Mouse (Mus musculus): Measurements from ENCODE around the gene Smn1. TPM values are rescaled to one million over a fixed set of nuclear protein-coding genes. Genes with fewer than 3 reads are reported as not detected.
"Not testable (repeated sequence)": the region's sequence is repeated elsewhere in the genome, so short reads cannot be mapped to it uniquely, and the experiment has no call there.

Gene Smn1
- total RNA-seq (2015) (54.1 and 59.9 TPM in 2 replicates), total RNA-seq (2017) (31.2 and 44.4 TPM in 2 replicates)

DNA sequence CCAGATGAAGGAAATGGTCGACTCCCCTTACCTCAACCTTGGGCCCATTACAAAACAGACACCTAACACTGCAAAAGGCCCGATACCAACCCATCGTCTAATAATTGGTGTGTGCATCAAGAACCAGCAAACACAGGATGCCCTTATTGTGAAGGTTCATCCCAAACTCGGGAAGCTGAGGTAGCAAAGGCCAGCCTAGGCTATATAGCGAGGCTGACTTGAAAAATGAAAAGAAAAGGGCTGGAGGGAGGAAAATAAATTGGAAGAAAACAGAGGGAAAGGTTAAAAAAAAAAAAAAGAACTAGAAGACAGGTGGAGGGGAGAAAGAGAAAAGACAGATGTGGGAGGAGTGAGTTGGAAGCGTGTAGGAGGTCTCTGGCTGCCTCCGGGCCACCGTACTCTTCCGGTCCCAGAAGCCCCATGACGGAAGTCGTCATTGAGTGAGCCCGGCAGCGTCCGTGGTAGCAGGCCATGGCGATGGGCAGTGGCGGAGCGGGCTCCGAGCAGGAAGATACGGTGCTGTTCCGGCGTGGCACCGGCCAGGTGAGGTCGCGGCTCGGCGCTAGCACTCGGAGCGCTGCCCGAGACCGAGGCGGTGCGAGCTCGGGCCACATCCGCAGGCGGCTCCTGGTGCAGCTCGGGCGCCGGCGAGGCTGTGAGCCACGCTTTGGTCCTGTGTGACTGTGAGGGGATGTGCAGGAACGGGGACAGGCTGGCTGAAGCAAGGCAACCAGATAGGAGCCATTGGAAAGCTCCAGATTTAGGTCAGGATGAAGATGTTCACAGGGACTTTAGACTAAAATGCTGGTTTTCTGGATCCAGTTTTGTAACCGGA is at the start of gene Smn1:
Gene Smn1 (plus strand): TSS at position 430 of the 835 bp plus-strand sequence.
- ATAC-seq (ENCODE audit: poor library complexity, severe bottlenecking): peak; percentile 100

- ATAC-seq (ENCODE audit: poor library complexity, severe bottlenecking): peak; percentile 53
Observed at GRCm38 (mm10) chr13:100098808-100099207, 25.8 kb upstream of the Smn1 start.

GRCm38 (mm10) chr13:100103052-100103658 is 21.5 kb upstream of the Smn1 start:
- ATAC-seq (ENCODE audit: poor library complexity, severe bottlenecking): no peak

DNA sequence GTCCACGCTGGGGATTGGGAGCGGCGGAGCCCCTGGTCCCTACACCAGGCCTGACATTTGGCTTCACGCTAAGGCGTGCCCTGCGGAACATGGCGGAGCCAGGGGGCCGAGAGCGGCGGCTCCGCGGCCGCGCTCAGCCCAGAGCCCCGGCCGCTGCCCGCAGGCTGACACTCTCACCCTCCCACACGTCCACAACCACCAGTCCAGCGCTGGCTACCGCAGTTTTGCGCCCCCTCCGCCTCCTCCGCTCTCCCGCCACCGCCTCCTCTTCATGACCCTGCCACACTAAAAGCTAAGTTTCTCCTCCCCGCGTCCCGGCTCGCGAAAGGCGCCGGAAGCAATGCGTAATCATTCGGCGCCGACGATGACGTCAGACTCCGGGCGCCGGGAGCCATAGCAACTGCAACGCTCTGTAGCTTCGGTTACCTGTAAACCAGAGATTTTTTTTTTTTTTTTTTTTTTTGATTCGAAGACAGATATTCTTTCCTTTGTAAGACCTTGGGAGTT is 20.9 kb upstream of the Smn1 start, which contains the start of gene Bdp1:
Gene Bdp1 (minus strand): TSS at position 323 of the 507 bp plus-strand sequence.
- peak; percentile 87 for ATAC-seq (ENCODE audit: poor library complexity, severe bottlenecking)

- peak; percentile 56 for ATAC-seq (ENCODE audit: poor library complexity, severe bottlenecking)
Observed at GRCm38 (mm10) chr13:100107652-100108472, 16.8 kb upstream of the Smn1 start, which contains the start of gene Serf1. Serf1 (plus strand) TSS chr13:100108012.

GRCm38 (mm10) chr13:100112218-100112972 is 12.3 kb upstream of the Smn1 start:
- ATAC-seq (ENCODE audit: poor library complexity, severe bottlenecking): peak; percentile 44; the same call in 1 of the 2 replicates

DNA sequence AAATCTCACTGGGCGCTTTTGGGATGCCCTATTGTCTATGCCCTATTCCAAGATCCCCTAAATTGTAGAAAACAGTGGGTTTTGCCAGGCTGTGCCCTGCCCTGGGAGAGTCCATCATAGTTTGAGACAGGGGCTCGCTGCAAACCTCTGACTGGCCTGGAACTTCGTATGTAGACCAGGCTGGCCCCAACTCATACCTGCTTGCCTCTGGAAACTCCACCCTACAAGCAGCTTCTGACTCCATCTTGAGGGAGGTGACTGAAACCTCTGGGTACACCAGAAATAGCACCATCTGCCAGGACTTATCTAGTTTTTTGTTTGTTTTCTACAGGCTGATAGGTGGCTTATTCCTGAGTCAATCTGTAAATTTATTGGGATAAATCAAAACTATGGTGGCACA is 682 bp upstream of the Smn1 start:
- no peak for ATAC-seq (ENCODE audit: poor library complexity, severe bottlenecking)

- no peak for ATAC-seq (ENCODE audit: poor library complexity, severe bottlenecking)
Observed at GRCm38 (mm10) chr13:100125258-100125643, 599 bp downstream of the Smn1 start.

DNA sequence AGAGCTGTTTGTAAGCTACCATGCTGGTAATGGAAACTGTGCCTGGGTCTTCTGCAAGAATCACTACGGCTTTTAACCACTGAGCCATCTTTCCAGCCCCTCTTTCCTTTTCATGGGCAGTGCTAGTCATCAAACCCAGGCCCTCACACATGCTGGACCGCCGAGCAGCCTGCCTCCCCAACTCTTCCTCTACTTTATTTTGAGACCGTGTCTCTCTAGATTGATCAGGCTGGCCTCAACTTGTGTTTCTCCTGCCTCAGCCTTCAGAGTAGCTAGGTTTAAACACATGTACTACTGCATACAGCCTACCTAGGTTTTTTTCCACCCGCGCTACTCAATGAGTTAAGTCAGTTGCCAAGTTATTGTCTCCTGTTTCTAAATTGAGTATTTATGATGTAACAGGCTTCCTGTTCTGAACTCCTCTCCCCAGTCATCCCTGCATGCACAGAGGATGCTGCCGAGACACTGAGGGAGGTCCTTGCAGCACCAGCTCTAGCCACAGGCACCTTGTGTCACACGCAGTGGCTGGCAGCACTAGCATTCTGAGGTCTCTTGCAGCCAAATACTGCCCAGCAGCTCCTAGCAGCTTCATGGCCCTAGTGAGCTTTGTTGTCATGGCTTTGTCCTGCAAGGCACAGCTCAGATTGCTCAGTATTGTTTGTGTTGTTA is 17.1 kb downstream of the Smn1 start:
- ATAC-seq (ENCODE audit: poor library complexity, severe bottlenecking): peak; percentile 89

DNA sequence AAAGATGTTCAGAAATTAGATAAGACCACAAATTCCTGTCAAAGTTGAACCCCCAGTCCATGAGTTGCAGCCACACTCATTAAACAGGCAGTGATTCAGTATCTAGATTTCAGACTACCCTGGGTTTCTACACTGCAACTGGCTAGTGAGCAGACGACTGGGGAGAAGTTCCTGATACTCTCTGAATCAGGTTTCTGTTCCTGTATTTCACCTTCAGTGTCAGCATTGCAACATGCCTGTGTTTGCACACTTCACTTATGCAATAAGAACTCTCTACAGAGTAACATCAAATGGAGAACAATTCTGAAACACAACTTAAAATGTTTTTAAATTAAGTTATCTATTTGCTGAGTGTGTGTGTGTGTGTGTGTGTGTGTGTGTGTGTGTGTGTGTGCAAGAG is 28.0 kb downstream of the Smn1 start:
- ATAC-seq (ENCODE audit: poor library complexity, severe bottlenecking): peak; percentile 96

GRCm38 (mm10) chr13:100156624-100157023 is 32.0 kb downstream of the Smn1 start:
- peak; percentile 64 for ATAC-seq (ENCODE audit: poor library complexity, severe bottlenecking)

DNA sequence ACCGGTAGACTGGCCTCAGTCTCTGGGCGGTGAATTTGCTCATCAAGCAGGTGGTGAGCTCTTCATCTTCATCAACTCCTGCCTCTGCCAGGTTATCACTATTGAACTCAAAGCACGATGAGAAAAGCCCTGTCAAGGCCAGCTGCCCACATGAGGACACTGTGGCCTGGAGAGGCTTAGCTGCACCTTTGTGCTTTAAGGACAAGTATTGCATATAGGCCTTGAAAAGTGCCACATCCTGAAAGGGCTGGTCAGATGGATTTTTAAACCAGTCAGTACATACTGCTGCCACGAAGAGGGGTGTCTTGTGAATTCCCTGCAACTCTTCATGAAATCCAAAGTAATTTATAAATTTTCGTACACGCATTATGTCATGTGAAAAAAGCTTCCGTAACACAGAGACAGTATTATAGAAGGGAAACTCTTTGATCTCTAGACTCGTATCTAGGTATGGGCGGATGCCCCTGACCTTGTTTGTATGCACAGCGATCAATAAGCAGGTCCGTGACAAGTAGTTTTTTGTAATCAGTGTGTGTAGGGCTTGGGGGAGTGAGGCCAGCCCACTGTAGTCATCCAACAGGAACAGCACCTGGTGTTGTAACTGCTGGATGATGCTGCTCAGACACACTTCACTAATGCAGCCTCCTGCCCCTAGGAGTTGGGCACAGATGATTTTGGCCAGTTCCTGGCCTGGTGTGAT is 36.7 kb downstream of the Smn1 start:
- ATAC-seq (ENCODE audit: poor library complexity, severe bottlenecking): not testable (repeated sequence)

- ATAC-seq (ENCODE audit: poor library complexity, severe bottlenecking): not testable (repeated sequence)
Observed at GRCm38 (mm10) chr13:100162467-100162866, 37.8 kb downstream of the Smn1 start.

DNA sequence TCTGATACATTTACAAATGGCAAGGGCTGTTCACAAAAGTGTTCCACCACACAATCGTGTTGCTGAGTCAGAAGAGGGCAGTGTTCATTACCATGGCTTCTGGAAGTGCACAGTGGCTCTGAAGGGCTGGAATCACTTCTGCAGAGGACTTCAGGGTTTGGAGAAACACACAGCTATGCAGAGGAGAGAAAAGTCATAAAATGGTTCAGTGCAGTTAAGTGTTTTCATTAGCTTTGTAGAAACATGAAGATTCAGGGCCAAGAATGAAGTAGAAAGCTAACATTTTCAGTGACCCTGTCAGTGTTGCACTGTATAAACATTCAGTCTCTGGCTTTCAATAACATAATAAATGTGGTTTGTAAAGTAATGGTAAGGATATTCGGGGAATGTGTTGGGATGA is 41.7 kb downstream of the Smn1 start:
- not testable (repeated sequence) for ATAC-seq (ENCODE audit: poor library complexity, severe bottlenecking)

GRCm38 (mm10) chr13:100174360-100174759 is 49.7 kb downstream of the Smn1 start:
- not testable (repeated sequence) for ATAC-seq (ENCODE audit: poor library complexity, severe bottlenecking)

DNA sequence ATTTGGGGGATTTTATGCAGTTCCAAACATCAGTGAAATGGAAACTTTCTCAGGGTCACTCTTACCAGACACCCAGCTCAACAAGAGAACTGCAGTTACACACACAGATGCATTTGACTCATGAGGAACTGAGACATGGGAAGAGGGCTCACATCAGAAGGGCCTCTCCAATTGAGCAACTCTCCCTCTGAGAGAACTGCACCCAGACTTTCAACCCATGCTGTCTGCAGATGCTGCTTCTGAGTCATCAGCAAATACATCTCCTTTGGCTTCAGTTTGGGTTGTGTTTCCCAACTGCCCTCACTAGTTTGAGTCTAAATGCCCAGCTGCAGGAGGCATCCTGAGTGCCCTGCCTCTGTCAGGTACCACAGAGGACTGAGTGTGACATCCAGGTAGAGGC is 58.5 kb downstream of the Smn1 start:
- ATAC-seq (ENCODE audit: poor library complexity, severe bottlenecking): peak; percentile 98

Data from megakaryocyte, adult 5-6 weeks (primary cell).